Mouse (Mus musculus) bone marrow, adult 2 months (tissue): Measurements from ENCODE around the gene Hoxa4. TPM values are rescaled to one million over a fixed set of nuclear protein-coding genes. Genes with fewer than 3 reads are reported as not detected.

Source experiments
- H3K27ac ChIP-seq: fragments of 200-500 bp; 2 replicates; pipeline ENCODE4 v1.5.1; 2012; ENCODE audit warnings: low read depth, mild to moderate bottlenecking, control low read depth, inconsistent platforms, low read length; ENCODE audit not compliant: control insufficient read depth, poor library complexity, insufficient read depth
- H3K4me1 ChIP-seq: fragments of 200-500 bp; 2 replicates; pipeline ENCODE4 v1.6.1; 2011; ENCODE audit warnings: low read length; ENCODE audit not compliant: control insufficient read depth, insufficient read depth
- H3K4me3 ChIP-seq: fragments of 200-500 bp; replicated peaks from 2 replicates; pipeline ENCODE3; 2011; ENCODE audit warnings: mild to moderate bottlenecking, low read depth, low read length, control low read depth; ENCODE audit not compliant: control insufficient read depth
- CTCF ChIP-seq: fragments of 200-500 bp; IDR thresholded peaks from 2 replicates; pipeline ENCODE4 v1.5.1; 2011; ENCODE audit warnings: low read length, control low read depth; ENCODE audit not compliant: control insufficient read depth, insufficient read depth
- POLR2A ChIP-seq: fragments of 200-500 bp; IDR thresholded peaks from 2 replicates; pipeline ENCODE4 v1.6.1; 2011; ENCODE audit warnings: low read depth, mild to moderate bottlenecking, control low read depth, low read length, borderline replicate concordance; ENCODE audit not compliant: control insufficient read depth
- whole genome bisulfite sequencing: fragments of 180-500 bp; shearing (Covaris S2); methylation state at CpG from one replicate; pipeline ENCODE4 v1.1.7; 2018; 5-methylcytosine and 5-hydroxymethylcytosine counted together
- polyA plus RNA-seq: library from polyadenylated mRNA; stranded (reverse); fragments of >200 nt; gene quantifications from 2 replicates; pipeline ENCODE4 v1.2.4, GENCODE M21; 2011; ENCODE audit warnings: low replicate concordance; ENCODE audit not compliant: missing spikeins, insufficient read depth, insufficient read length

The Hoxa4 gene
- polyA plus RNA-seq, 1 experiment = not detected

- 88% methylated on average over 42 of the region's 42 CpGs for WGBS
- Histone ChIP-seq H3K4me3 (no peak overlapping the region), H3K27ac (no peak overlapping the region), H3K4me1 (no peaks in the 10 kb centered on the region)
- TF ChIP-seq POLR2A (no peak), CTCF (no peak)
Observed at GRCm38 (mm10) chr6:52168191-52169055, 23.1 kb downstream of the Hoxa4 start.

DNA sequence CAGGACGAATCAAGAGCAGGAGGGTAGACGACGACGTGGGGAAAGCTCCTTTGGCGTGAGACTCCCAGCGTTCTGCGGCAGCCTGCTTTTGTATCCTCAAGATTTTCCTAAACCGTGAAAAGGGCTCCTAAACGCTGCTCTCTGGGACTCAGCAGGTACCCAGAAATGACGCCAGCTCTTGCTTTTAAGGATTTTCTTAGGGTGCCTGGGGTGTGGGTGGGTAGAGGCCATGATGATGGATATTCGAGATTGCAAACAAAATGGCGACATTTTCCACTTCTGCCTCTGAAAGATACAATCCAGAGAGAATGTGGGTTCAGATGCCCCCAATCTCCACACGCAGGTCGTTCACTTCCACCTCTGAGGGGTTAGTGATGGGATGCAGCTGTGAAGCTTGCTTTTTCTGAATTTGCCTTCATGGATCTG is 23.8 kb downstream of the Hoxa4 start:
- TF ChIP-seq POLR2A = no peak
- no peak for TF ChIP-seq CTCF
- no peak overlapping the region for H3K4me3 ChIP-seq
- H3K4me1 ChIP-seq = no peaks in the 10 kb centered on the region
- 89% methylated on average over 14 of the region's 14 CpGs for WGBS
- H3K27ac ChIP-seq = no peak overlapping the region

DNA sequence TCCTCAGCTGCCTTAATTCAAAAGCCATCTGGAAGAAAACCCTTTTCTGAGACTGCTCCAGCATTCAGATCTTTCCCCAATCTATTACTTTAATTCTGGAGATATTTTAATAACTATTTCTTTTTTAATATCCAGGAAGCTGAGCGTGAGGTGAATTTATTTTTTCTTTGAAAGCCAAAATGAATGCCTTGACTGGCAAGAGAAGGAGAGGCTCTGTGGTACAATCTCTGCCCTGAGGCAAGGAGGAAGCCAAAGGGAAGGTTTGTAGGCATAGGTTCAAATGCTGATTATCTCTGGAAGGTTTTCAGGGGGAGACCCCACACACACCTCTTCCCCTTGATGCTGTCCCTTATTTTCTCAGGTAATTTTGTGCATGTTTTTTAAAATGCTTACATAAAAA is 24.4 kb downstream of the Hoxa4 start:
- H3K4me3 ChIP-seq = no peak overlapping the region
- 78% methylated on average over 1 of the region's 1 CpGs for WGBS
- no peak for TF ChIP-seq POLR2A
- no peak for TF ChIP-seq CTCF
- no peaks in the 10 kb centered on the region for H3K4me1 ChIP-seq
- no peak overlapping the region for H3K27ac ChIP-seq

DNA sequence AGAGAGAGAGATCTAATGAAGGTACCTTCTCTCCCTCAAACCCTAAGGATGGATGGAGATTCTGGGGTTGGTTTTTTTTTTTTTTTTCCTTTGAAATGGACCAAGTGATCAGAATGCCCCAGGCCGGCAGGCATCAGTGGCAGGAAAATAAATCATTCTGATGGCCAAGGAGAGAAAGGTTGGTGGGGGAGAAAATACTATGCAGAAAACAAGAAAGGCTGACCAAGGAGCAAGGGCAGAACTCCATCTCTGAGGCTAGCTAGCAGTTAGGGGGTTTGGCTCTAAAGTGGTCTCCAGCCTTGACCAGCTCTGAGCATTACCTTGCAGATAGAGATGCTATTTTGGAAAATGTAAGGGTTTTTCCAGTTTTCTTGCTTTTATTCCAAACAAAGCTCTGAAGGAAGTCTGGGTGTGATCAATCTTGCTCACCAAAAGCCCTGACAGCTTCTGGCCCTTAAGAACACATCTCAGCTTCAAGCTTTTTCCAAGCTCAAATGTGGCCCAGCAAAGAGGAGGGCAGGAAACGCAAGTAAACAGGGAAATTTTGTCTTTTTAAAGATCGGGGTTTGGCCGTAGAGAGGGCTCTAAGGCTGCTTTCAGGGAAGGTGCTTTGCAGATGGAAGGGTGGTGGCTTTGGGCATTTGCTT is 25.0 kb downstream of the Hoxa4 start:
- 80% methylated on average over 4 of the region's 4 CpGs for WGBS
- Histone ChIP-seq H3K4me1 (no peaks in the 10 kb centered on the region), H3K4me3 (no peak overlapping the region), H3K27ac (no peak overlapping the region)
- TF ChIP-seq CTCF (no peak), POLR2A (no peak)

DNA sequence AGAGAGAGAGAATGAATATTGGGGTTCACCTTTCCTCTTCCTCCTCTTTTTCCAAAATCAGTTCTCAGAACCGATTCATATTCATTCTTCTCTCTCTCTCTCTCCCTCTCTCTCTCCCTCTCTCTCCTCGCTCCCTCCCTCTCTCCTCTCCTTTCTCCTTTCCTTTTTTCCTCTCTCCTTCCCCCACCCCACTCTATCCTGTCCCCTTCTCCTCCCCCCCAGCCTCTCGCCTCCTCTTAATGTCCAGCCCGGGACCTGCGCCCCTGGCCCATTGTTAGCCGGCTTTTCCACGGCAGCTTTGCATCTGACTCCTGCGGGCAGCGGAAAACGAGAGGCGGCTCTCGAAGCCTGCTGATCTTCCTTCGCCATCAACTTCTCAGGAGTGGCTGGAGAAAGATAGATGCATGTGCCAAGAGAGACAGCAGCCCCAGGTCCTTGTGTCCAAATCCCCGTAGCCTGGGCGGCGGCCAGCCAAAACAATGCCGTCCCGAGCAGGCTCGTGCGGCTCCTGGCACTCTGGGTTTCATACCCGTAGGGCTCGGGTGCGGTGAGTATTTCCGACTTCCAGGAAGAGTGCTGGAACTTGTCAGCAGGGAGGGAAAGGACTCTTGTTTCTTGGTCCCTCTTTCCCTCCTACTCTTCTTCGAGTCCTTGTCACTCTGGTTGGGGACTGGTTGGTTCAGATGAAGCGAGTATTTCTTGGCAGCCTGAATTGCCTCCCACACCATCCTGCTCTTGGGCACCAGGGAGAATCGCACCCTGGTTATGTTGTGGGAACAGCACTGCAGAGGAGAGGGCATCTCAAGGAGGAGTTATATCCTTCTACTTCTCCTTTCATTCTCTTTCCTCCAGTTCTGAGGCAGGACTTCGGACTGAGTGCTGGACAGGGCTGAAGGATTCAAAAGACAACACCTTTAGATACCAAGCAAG is 25.8 kb downstream of the Hoxa4 start:
- Histone ChIP-seq H3K4me1 (no peaks in the 10 kb centered on the region), H3K4me3 (no peak overlapping the region), H3K27ac (no peak overlapping the region)
- 84% methylated on average over 28 of the region's 28 CpGs for WGBS
- TF ChIP-seq CTCF (no peak), POLR2A (no peak)

- WGBS = 35% methylated on average over 25 of the region's 25 CpGs
- no peak for TF ChIP-seq POLR2A
- no peaks in the 10 kb centered on the region for H3K4me1 ChIP-seq
- no peak within 1 kb of the TSS for H3K27ac ChIP-seq
- H3K4me3 ChIP-seq = no peak within 1 kb of the TSS
Observed at GRCm38 (mm10) chr6:52164626-52165440, 26.7 kb downstream of the Hoxa4 start, which contains the start of gene Hoxa2. Gene Hoxa2 (minus strand): TSS chr6:52164831.

- H3K4me1 ChIP-seq = no peaks in the 10 kb centered on the region
- H3K4me3 ChIP-seq = no peak overlapping the region
- TF ChIP-seq CTCF (no peak), POLR2A (no peak)
- H3K27ac ChIP-seq = no peak overlapping the region
- 13% methylated on average over 39 of the region's 39 CpGs for WGBS
Observed at GRCm38 (mm10) chr6:52164051-52164625, 27.4 kb downstream of the Hoxa4 start.
